Mouse (Mus musculus) granulocyte monocyte progenitor cell, adult 5-6 weeks (primary cell): ENCODE results near the gene Mindy1. TPM values are rescaled to one million over a fixed set of nuclear protein-coding genes. Genes with fewer than 3 reads are reported as not detected.

Source experiments
- ATAC-seq: replicated peaks from 2 replicates; pipeline ENCODE4 v1.8.0; 2016; ENCODE audit warnings: mild to moderate bottlenecking, moderate TSS enrichment, inconsistent platforms; ENCODE audit not compliant: poor library complexity, severe bottlenecking
- total RNA-seq, 2 experiments: library from RNA; stranded (forward) in 1 of 2; stranded (reverse) in 1 of 2; fragments of 200-712, 200-1000 nt in 1 of 2; fragments of >200 nt in 1 of 2; fragmentation: Nextera tagmentation in 1 of 2; gene quantifications; 2 replicates each; pipeline ENCODE4 v1.2.3; 2014 to 2017

The Mindy1 gene
- total RNA-seq (2014; fragmentation: Nextera tagmentation) = 26.9 and 56.5 TPM in 2 replicates
- total RNA-seq (2017) = 22.8 and 30.0 TPM in 2 replicates

DNA sequence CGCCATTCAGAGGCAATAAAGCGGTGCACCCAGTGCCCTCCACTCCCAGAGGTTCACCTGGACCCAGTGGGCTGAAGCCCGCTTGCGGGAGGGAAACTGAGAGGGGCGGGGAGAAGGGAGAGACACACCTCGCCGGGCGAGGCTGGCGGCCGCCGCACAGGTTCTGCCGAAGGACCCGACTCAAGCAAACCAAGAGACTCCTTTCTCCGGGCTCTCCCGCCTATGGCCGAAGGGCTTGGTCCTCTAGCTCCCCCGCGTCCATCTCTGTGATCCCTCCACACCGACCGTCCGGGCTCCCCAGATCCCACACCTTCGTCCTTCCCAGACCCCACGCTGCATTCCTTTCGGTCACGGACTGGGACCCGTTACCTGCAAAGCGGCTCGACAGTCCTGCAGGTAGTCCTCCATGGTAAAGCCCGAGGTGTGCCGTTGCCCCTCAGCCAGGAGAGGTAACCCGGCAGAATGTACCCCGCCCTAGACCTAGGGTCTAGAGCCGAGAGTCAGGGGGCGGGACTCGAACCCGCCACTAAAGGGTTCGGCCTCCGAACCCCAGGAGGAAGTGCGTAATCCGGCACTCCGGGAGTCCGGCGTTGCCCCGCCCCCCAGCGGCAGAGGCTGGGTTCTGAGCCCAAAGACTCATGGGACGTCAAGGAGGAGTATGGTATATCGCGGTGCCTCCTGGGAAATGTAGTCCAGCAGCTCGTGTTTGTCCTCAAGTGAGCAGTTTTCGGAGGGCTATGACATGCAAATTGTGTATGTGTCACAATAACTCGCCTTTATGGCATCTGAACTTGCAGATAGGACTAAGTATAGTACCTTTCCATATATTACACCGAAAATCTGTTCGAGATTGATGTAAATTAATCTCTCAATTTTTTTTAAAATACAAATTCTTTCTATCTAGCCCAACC is at the start of gene Mindy1, which contains the start of gene Prune1:
Gene Mindy1, plus strand, starts transcription at position 130 of the 911 bp plus-strand sequence.
Gene Prune1, minus strand, starts transcription at position 861 of the 911 bp plus-strand sequence.
- ATAC-seq = peak; percentile 77

DNA sequence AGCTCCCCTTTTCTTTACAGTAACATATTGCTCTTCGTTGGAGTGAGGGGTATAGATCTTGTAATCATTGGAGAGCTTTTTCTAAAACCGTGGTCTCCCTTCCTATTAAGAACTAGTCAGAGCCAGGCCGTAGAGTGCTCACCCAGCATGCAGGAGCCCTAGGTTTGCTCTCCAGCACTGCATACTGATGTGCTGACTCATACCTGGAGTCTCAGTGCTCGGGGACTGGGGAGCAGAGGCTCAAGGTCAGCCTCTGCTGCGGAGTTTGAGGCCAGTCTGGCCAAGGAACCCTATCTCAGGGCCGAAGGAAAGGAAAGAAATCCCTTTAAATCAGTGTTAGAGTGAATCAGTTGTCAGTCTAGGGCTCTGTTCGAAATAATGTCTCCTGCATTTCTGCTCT is 48.4 kb upstream of the Mindy1 start:
- no peak for ATAC-seq

GRCm38 (mm10) chr3:95233303-95233980 is 47.7 kb upstream of the Mindy1 start:
- no peak for ATAC-seq

DNA sequence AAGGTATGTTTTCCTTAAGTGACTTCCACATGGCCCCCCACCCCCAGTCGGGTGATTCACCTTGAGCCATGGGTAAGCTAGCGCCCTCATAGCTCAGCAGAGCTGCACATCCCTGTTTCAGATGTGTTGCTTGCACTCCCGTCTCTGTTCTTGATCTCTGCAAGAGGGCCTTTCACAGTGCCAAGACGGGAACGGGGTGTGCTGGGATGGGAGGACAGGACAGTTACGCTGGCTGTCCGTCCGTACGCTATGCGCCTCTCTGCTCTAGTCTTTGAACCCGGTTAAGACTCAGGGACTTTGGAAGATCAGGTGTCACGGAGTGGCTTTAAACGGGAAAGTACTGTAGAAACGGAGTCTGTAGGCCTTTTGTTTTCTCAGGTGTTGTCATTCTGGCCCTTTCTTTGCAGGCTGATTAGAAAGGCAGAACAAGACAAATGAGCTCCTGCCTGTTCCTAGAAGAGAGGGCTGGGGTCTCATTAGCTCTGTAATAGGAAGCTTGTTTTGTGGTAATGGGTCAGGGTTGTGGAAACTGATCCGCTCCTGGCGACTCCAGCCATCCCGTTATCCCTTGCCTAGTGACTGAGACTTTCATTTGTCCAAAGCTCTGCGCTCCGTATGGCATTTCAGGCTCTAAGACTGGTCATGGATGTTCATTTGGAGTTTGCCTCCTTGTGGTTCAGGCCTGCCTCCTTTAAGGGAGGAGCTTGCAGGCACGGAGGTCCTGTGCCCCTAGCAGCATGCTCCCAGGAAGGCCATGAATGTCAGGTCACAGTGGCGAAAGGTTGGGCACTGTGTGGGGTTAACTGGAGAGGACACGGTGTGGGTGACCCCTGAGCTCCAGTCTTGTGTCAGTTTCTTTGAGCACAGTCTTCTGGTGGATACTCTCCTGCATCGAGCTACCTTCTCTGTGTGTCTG is 45.5 kb upstream of the Mindy1 start:
- no peak for ATAC-seq

- no peak for ATAC-seq
These were observed 43.5 kb upstream of the Mindy1 start for GRCm38 (mm10) chr3:95237541-95238099.

GRCm38 (mm10) chr3:95239022-95239421 is 42.1 kb upstream of the Mindy1 start:
- ATAC-seq = no peak

GRCm38 (mm10) chr3:95239971-95240370 is 41.2 kb upstream of the Mindy1 start:
- no peak for ATAC-seq

DNA sequence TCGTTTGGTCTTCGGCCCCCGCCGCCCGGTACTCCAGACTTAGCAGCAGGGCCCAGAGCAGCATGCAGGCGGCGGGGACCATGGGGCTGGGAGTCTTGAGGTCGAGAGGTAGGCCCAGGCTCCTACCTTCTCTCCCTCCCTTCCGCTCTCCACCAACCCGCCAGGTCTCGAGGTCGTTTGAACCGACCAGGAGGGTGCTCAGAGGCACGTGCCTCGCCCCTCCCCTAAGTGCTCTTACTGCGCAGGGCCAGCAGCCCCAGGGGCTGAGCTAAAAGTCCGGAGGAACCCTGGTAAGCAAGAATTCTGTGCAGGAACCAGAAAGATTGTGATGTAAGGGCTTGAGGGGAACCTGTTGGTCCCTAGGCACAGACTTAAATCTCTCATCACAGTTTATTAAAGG is 40.2 kb upstream of the Mindy1 start:
- peak; percentile 26; the same call in 1 of the 2 replicates for ATAC-seq

DNA sequence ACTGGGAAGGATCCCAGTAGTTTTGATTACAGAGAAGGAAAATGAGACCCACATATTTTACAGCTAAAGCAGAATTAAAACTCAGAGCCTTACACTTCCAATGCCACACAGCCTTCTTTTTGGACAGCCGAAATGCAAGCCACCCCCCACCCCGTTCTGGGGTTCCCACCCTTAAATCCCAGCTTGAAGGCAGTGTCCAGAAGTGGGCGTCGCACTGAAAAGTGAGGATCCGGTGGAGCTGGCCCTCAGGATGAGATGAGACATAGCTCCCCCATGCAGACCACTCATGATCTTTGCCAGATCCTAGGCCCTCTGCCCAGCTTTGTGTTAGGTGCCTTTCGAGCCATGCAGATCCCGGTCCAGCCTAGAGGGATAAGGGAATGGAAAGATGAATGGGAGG is 39.6 kb upstream of the Mindy1 start, which contains the start of gene Gm128:
Gene Gm128, minus strand, starts transcription at position 101 of the 400 bp plus-strand sequence.
- no peak for ATAC-seq

DNA sequence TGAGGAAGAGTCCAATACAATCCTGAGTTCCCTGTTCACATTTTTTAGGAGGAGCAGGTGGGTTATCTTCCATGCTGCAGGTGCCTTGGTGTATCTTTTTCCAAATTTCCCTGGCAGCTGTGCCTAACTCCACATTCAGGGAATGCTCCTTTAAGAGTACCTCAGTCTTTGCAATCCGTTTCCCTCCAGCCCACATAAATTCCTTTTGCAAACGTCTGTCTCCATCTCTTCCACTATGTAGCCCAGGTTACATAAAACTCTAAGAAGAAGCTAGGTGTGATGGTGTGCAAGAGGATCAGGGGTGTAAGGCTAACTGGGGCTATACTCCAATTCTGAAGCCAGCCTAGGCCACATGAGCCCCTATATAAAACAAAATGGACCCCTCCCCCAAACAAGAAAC is 38.1 kb upstream of the Mindy1 start:
- no peak for ATAC-seq

DNA sequence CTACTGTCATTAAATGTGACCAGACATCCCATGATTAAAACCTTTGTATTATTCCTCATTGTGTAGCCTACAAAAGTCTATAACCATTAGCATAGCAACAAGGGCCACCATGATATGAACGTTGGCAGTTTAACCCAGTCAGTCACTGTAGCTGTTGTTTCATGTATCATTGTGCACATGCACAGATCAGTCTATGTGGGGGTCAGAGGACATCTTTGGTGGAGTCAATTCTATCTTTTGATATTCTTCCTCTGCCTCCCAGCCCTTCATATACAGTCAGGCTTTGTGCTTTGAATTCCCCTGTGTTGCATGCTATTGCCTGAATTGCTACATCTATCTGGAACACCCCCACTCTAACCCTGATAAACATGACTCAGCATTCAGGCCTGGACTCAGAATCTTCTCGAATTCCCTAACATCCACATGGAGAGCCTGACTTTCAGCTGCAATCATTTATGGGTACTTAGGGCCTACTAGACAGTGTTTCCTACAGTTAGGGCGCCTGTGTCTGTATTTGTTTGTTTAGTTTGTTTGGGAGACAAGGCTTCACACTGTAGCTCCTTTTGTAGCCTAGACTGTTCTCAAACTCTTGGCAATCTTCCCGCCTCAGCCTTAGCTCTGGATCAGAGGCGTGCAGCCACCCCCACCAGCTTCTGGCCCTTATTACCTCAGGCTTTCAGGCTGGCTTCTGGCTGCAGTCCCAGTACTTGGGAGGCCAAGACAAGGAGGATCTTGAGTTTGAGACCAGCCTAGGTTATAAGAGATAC is 34.5 kb upstream of the Mindy1 start:
- ATAC-seq = no peak

DNA sequence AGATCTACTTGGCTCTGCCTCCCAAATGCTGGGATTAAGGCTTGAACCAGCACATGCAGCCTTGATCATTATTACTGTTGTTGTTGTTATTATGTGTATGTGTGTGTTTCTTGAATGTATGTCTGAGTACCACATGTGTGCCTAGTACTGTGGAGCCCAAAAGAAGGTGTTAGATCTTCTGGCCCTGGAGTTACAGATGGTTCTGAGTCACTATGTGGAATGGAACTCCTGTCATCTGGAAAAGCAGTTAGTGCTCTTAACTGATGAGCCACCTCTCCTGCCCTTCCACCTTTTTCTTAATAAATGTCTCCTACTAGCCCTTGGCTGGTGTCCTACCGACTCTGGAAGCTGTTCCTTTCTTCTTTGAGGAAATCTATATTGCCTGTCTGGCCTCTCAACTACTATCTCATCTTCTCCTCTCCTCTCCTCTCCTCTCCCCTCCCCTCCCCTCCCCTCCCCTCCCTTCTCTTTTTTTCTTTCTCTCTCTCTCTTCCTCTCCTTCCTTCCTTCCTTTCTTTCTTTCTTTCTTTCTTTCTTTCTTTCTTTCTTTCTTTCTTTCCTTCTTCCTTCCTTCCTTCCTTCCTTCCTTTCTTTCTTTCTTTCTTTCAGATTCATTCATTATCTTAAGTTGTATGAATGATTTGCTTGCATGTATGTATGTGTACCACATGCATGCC is 33.3 kb upstream of the Mindy1 start:
- no peak for ATAC-seq

GRCm38 (mm10) chr3:95250361-95250760 is 30.8 kb upstream of the Mindy1 start:
- ATAC-seq = no peak

- 0 out of 2 replicates have a peak, but pooled peaks have one; percentile 7 for ATAC-seq
These were observed 30.2 kb upstream of the Mindy1 start, which contains the start of gene Bnipl for GRCm38 (mm10) chr3:95250783-95251424. Gene Bnipl (minus strand): TSS chr3:95251193.

DNA sequence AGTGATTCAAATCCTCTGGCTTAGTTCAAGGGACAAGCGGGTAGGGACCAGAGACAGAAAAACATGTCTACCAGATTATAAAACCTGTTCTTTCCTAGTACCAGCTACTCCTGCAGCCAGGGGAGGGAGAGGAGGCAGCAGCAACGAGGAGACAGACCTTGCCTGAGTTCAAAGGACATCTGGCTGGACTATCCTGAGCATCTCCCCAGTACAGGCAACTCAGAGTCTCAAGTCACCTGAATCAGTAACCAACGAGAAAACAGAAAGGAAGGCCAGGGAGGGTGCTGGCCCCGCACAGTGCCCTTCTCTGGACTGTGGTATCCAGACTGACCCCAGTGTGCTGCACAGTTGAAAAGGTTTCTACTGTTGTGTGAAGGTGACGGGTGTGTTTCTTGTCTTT is 24.2 kb upstream of the Mindy1 start:
- ATAC-seq = no peak

DNA sequence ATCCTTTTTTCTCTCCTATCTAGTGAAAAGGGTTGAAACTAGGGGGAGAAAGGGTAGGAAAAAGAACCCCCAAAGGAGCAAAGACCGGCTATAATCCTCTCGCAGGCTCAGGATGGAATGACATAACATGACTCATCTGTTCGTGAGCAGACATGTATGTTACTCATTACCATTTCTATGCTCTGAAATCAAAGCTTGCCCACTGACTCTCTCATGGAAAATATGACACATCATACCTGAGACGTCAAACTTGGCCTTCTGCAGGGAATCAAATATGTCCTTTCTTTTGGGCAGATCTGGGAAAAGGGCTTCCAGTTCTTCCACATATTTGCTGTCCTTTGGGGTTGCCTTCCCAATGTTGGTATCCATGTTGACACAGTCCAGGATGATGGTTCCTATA is 19.2 kb upstream of the Mindy1 start:
- ATAC-seq = no peak

DNA sequence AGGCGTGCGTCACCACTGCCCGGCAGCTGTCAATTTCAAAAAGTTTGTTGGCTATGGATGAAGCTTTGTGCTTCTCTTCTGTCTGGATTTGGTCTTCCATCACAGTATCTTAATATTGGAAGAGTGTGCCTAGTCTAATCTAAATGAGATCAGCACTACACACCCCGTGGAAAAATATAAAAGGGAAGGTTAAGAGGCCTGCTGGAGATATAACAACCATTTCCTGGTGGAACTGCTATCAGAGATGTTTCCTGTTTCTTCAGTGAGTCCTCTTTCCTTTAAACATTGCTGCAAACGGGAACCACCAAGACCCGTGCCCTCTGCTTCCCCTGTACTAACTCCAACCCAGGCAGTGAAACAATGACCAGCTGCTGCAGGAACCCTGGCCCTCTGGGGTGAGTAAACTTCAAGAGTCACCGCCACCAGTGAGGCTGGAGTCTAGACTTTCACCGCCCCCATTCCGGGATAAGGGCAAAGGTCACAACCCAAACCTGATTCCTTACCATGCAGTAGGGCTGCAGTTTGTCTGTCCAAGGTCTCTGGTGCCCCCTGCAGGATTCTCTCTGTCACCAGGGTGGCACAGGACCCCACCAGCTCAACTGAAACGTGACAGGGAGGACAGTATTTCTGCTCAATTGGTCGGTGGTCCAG is 17.9 kb upstream of the Mindy1 start:
- ATAC-seq = peak; percentile 97
